Mouse (Mus musculus): Measurements from ENCODE around the gene Cyp2u1. TPM values are rescaled to one million over a fixed set of nuclear protein-coding genes. Genes with fewer than 3 reads are reported as not detected.
A peak's percentile ranks its signal among the peaks of the same experiment; 100 is the strongest.

Gene Cyp2u1
- polyA plus RNA-seq, 2 experiments from 2014 or later = 0.98 to 1.0 TPM

DNA sequence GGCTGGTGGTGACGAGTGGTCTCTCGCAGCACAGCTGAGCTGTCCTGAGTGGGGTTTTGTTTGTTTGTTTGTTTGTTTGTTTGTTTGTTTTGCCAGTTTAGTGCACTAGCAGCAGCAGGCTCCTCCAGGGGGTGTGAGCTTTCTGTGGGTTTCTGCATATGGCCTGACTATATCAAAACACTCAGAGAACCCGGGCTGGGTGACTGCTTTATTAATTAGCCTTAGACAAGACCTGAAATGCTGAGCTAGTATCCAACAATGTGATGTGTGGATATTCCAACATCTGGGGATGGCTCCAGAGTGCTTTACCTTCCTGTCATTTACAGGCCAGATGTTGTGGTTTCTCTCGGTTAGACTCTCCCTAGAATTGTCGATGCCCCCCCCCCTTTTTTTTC is 290 bp upstream of the Cyp2u1 start:
- ATAC-seq = no peak

DNA sequence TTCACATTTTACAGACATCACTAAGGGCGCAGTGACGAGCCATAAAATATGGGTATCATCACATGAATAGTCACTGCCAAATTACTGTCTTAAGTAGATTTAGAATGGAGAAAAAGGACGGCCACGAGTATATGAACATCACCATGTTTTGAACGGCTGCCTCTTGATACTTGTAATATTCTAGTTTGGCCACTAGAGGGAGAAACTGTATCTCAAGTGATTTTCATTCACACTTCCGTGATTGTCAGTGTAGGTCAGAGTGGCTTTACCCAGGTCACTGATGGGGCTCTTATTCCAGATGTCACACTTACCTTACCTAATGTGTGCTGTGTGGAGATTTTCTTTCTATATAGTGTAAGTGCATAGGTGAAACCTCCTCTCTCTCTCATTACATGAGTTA is 3.1 kb downstream of the Cyp2u1 start:
- no peak for ATAC-seq

DNA sequence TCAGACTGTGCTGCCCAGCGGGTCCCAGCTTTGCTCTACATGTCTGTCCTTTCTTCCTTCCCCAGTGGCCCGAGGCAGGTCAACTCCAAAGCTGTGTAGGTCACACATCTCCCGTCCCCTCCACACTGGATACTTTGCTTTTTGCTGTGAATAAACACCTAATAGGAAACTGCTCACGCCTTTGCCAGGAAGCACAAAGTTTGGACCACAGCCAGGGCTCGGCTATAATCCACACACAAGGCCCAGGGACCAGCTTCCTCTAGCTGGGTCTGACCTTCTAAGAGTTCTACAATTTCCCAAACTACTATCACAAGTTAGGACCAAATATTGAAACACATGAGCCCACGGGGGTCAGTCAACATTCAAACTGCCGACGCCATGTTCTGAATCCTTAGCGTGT is 3.9 kb downstream of the Cyp2u1 start:
- no peak for ATAC-seq

DNA sequence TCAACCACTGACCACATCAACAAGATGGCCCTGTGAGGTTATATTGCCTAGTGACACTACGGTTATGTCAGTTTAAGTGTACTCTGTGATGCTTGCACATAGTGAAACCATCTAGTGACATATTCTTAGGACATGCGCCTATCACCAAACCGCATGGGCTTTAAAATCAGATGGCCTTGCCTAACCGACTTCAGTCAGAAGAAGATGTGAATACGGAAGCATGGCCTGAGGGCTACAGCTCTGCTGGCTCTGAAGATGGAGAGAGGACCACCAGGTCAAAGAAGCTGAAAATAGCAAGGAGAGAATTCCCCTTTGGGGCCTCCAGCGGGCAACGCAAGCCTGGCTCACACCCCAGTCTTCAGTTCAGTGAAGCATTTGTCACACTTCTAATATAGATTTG is 6.1 kb downstream of the Cyp2u1 start:
- no peak for ATAC-seq

- no peak for ATAC-seq
Observed at GRCm38 (mm10) chr3:131295513-131296200, 7.4 kb downstream of the Cyp2u1 start.

DNA sequence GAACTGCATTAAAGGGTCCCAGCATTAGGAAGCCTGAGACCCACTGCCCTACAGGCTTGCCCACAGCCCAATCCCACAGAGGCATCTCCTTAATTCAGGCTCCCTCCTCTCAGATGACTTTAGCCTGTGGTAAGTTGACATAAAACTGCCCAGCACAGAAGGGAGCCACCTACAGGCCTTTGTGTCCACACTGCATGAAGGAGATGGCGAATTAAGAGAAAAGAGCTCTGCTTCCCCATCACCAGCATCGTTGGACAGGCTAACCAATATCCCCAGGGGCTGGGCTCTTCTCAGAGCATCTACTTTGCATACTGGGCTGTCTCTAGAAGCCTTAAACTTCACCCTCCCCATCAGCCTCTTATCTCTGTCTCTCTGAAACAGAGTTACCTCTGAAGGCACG is 8.5 kb downstream of the Cyp2u1 start:
- ATAC-seq = no peak

DNA sequence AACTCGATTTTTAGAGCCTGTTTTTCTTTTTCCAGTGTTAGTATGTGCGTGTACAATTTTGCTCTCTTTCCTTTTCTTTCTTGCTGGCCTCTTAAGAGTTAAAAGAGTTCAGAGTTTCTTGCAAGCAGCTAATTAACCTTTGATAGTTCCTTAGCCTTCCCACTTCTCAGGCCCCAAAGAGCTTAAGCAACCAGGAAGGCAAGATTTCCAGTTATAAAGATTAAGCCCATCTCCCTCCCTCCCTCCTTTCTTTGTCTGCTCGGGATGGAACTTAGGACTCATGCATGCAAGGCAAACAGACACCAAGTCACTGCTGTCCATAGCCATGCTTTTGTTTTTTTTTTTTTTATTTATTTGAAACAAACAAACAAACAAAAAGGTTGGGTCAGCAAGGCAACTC is 10.1 kb downstream of the Cyp2u1 start:
- ATAC-seq = no peak

DNA sequence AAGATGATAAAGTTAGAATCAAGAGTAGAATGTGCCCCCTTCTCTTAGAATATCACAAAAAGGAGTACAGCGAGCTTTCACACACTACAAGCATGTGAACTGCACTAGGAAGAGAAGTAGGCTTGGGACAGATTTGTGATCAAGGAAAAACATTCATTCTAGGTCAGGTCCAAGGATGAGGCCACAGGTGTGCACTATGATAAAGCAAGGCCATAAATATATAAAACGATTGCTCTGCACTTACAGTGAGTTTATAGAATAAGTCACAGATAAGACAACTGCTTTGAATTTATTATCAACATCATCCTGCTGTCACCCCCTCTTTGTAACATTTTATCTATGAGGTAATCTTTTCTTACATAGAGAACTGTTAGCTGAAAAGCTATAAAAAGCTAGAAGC is 10.7 kb downstream of the Cyp2u1 start:
- ATAC-seq = no peak

GRCm38 (mm10) chr3:131291890-131292289 is 11.1 kb downstream of the Cyp2u1 start:
- no peak for ATAC-seq

GRCm38 (mm10) chr3:131274151-131274550 is 28.9 kb downstream of the Cyp2u1 start:
- ATAC-seq = no peak

- ATAC-seq = peak; percentile 50
Observed at GRCm38 (mm10) chr3:131272374-131273100, 30.5 kb downstream of the Cyp2u1 start.

DNA sequence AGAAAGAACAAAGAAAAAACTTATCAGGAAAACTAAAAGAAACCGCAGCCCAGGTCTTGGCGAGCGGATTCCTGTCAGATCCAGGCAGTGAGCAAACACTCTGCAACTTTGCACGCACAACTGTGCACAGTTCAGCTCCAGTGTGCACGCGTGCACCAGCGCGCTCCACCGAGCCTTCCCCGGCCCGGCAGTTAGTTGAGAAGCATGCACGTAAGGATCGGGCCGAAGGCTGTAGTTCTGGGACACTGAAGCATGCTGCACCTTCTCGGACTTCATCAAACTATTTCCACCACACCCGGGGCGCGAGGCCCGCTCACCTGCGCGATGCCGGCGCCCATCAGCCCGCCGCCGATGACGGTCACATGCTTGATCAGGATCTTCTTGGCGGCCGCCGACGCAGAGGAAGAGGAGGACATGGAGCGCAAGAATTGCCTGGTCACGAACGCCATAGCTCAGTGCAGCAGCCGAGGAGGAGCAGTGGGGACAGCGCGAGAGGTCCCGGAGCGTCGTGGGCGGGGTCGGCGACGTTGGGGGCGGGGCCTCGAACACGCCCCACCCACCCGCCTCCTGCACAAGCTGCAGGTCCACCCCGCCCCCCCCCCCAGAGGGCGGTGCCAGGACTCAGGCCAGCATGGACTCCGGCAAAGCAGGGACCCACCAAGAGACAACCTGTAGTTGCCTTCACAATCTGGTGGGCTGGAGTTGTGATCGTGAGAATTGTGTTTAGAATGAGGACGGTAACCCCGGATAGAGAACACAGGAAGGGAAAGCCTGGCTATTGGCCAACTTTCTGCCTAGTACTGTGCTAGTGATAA is 31.3 kb downstream of the Cyp2u1 start, which contains the start of gene Hadh:
Gene Hadh, minus strand, starts transcription at position 543 of the 815 bp plus-strand sequence.
- peak; percentile 79 for ATAC-seq

DNA sequence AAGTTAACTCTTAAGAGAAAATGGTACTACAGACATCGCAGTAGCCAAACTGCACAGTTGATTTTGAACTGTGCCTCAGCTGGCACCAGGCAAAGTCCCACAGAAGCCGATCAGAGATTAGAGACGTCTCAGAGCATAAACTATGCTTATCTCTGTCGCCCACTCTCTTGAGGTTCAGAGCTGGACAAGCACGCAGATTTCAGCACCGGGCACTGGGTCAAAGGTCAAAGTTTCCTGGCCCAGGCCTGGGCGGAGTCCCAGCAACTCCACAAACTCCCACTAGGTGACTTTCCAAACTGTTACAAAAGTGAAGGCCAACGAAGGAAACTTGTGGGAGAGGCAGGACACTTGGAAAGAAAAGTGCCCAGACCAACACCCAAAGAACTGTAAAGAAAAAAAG is 31.9 kb downstream of the Cyp2u1 start:
- peak; percentile 17 for ATAC-seq

GRCm38 (mm10) chr3:131270381-131270780 is 32.6 kb downstream of the Cyp2u1 start:
- ATAC-seq = no peak

- ATAC-seq = no peak
Observed at GRCm38 (mm10) chr3:131266366-131267050, 36.5 kb downstream of the Cyp2u1 start.

DNA sequence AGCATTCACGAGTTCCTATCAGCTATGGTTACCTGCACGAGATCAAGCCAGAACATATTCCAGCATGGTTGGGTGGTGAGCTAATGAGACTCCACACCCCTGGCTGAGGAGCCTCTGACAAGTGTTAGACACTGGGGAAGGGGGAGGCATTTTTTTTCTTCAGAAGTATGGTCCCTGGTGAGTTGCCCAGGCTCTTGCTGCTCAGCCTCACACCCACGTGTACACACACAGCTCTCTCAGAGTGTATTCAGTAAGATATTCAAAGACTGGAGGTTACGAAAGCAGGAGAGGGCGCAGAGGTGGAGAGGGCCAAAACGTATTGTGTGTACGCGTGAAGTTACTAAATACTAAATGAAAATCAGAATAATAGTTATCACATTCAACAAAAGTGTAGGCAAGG is 37.5 kb downstream of the Cyp2u1 start:
- no peak for ATAC-seq

DNA sequence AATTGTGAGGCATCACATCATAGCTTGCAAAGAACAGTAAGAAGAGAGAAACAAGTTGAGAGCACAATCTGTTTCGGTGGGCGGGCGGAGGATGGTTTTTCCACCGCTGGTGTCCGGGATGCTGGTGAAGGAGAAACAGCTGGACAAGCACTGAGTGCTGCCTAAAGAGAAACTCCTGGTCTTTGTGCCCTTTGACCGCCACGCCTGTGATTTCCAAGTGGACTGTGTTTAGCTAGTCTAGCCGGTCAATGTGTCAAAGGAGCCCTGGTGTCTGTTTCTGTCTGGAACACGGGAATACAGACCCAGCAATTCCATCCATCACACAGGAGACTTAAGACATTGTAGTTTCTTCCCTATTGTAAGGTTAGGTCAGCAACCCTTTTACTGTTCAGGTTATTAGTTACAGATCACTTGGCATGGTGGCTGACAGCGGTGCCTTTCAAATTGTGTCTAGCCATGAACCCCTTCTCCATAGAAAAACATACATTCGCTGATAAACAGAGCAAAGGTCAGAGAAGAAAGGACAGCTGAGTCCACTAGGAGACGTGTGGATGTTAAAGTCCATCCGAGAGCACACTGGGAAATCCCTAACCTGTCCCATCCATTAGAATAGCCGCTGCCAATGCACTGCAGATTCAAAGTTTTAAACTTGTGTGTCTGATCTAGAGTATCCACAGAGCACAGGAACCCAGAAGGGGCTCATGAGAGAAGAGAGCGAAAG is 39.1 kb downstream of the Cyp2u1 start:
- no peak for ATAC-seq

DNA sequence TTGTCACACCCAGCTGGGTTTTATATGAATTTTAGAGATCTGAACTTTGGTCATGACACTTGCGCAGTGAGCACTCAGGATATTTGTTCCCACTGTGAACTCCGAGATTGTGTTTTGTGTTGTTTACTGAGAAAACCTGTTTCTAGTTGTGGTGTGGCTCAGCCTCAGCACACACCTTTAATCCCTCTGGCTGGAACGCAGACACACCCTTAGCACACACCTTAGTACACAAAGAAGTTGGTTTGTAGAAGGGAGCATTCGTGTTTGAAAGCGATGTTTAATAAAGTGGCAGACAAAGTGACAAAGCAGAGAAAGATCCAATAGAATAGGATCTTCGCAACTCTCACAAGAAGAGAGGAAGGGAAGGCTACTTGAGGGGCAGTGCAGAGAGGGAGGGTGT is 42.6 kb downstream of the Cyp2u1 start:
- no peak for ATAC-seq

DNA sequence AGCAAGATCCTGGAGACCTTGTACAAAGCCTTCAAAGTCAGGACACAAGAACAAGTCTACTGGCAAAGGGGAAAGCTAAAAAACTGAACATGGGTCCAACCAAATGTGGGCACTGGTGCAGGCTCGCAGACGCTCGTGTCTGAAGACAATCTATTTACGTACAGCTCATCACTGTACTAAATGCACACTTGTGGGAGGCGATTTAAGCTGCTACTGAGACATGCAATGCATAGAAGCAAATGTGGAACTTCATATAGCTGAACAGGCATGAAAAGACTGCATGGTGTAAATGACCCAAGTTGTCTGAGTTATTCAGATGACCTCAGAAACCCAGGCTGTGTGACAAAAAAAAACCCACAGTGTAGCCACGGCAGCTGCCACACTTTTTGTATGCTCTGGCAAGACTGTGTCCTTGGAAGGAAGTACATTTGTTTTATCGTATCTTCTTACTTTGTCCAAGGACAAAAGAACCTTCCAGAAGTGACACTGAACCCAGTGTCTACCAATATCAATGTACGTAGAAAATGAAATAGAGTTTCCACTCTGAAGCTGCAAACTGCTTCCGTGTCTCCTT is 43.5 kb downstream of the Cyp2u1 start:
- no peak for ATAC-seq

GRCm38 (mm10) chr3:131258921-131259320 is 44.1 kb downstream of the Cyp2u1 start:
- no peak for ATAC-seq

GRCm38 (mm10) chr3:131255399-131255981 is 47.5 kb downstream of the Cyp2u1 start:
- no peak for ATAC-seq
